Mouse (Mus musculus): ENCODE measurements around the gene Ccdc153.

The Ccdc153 gene

GRCm38 (mm10) chr9:44239447-44239846 lies 1.0 kb upstream of the Ccdc153 start:
- peak; percentile 51 to 85 for DNase-seq (ENCODE audit: inconsistent age in 2 of 2, low spot score in 1 of 2)

GRCm38 (mm10) chr9:44240911-44241310 lies 435 bp downstream of the Ccdc153 start:
- DNase-seq (ENCODE audit: inconsistent age in 2 of 2, low spot score in 1 of 2): peak; percentile 81 to 87

GRCm38 (mm10) chr9:44241418-44241817 lies 942 bp downstream of the Ccdc153 start:
- DNase-seq (ENCODE audit: inconsistent age in 2 of 2, low spot score in 1 of 2): no peak

GRCm38 (mm10) chr9:44243621-44244020 lies 3.1 kb downstream of the Ccdc153 start:
- DNase-seq (ENCODE audit: inconsistent age in 2 of 2, low spot score in 1 of 2): no peak

- DNase-seq (ENCODE audit: inconsistent age in 2 of 2, low spot score in 1 of 2): no peak
Measured at GRCm38 (mm10) chr9:44247907-44248306, 7.4 kb downstream of the Ccdc153 start.

- peak; percentile 80 to 89 for DNase-seq (ENCODE audit: inconsistent age in 2 of 2, low spot score in 1 of 2)
Measured at GRCm38 (mm10) chr9:44249181-44250146, 9.0 kb downstream of the Ccdc153 start.

- no peak for DNase-seq (ENCODE audit: inconsistent age in 2 of 2, low spot score in 1 of 2)
Measured at GRCm38 (mm10) chr9:44250445-44250844, 10.0 kb downstream of the Ccdc153 start.

GRCm38 (mm10) chr9:44251314-44251713 lies 10.8 kb downstream of the Ccdc153 start, which contains the start of gene Pdzd3:
Pdzd3 (minus strand) TSS chr9:44251471.
- DNase-seq (ENCODE audit: inconsistent age in 2 of 2, low spot score in 1 of 2): no peak

- no peak for DNase-seq (ENCODE audit: inconsistent age in 2 of 2, low spot score in 1 of 2)
Measured at GRCm38 (mm10) chr9:44253441-44253840, 13.0 kb downstream of the Ccdc153 start.

- no peak for DNase-seq (ENCODE audit: inconsistent age in 2 of 2, low spot score in 1 of 2)
Measured at GRCm38 (mm10) chr9:44254508-44255135, 14.1 kb downstream of the Ccdc153 start.

- no peak for DNase-seq (ENCODE audit: inconsistent age in 2 of 2, low spot score in 1 of 2)
Measured at GRCm38 (mm10) chr9:44255136-44255521, 14.7 kb downstream of the Ccdc153 start.

- no peak for DNase-seq (ENCODE audit: inconsistent age in 2 of 2, low spot score in 1 of 2)
Measured at GRCm38 (mm10) chr9:44256213-44256612, 15.7 kb downstream of the Ccdc153 start.

- DNase-seq (ENCODE audit: inconsistent age in 2 of 2, low spot score in 1 of 2): no peak
Measured at GRCm38 (mm10) chr9:44259014-44259413, 18.5 kb downstream of the Ccdc153 start.

GRCm38 (mm10) chr9:44261388-44261787 lies 20.9 kb downstream of the Ccdc153 start:
- DNase-seq (ENCODE audit: inconsistent age in 2 of 2, low spot score in 1 of 2): peak in 1 of 2 experiments; percentile 70

GRCm38 (mm10) chr9:44266478-44267226 lies 26.2 kb downstream of the Ccdc153 start:
- no peak for DNase-seq (ENCODE audit: inconsistent age in 2 of 2, low spot score in 1 of 2)

- DNase-seq (ENCODE audit: inconsistent age in 2 of 2, low spot score in 1 of 2): peak; percentile 53 to 83
Measured at GRCm38 (mm10) chr9:44267319-44268026, 27.0 kb downstream of the Ccdc153 start.

- peak; percentile 94 to 97 for DNase-seq (ENCODE audit: inconsistent age in 2 of 2, low spot score in 1 of 2)
Measured at GRCm38 (mm10) chr9:44268027-44268360, 27.5 kb downstream of the Ccdc153 start.

GRCm38 (mm10) chr9:44268432-44268831 lies 28.0 kb downstream of the Ccdc153 start, which contains the start of gene Nlrx1:
Nlrx1 (minus strand) TSS chr9:44268599.
- no peak for DNase-seq (ENCODE audit: inconsistent age in 2 of 2, low spot score in 1 of 2)

GRCm38 (mm10) chr9:44269077-44269476 lies 28.6 kb downstream of the Ccdc153 start:
- peak in 1 of 2 experiments; percentile 74 for DNase-seq (ENCODE audit: inconsistent age in 2 of 2, low spot score in 1 of 2)

GRCm38 (mm10) chr9:44269973-44270372 lies 29.5 kb downstream of the Ccdc153 start:
- peak; percentile 59 to 73 for DNase-seq (ENCODE audit: inconsistent age in 2 of 2, low spot score in 1 of 2)

- peak; percentile 75 to 81 for DNase-seq (ENCODE audit: inconsistent age in 2 of 2, low spot score in 1 of 2)
Measured at GRCm38 (mm10) chr9:44283183-44283582, 42.7 kb downstream of the Ccdc153 start.
